Mouse (Mus musculus): ENCODE measurements around the gene Lsm6. TPM values are rescaled to one million over a fixed set of nuclear protein-coding genes. Genes with fewer than 3 reads are reported as not detected.

The Lsm6 gene
- total RNA-seq, 1 experiment from 2014 or later, result 64.8 TPM

- ATAC-seq (ENCODE audit: extremely low read depth, insufficient number of reproducible peaks, low FRiP score, poor library complexity, severe bottlenecking), result no peak
These were observed 12.1 kb downstream of the Lsm6 start for GRCm38 (mm10) chr8:78808888-78809287.

DNA sequence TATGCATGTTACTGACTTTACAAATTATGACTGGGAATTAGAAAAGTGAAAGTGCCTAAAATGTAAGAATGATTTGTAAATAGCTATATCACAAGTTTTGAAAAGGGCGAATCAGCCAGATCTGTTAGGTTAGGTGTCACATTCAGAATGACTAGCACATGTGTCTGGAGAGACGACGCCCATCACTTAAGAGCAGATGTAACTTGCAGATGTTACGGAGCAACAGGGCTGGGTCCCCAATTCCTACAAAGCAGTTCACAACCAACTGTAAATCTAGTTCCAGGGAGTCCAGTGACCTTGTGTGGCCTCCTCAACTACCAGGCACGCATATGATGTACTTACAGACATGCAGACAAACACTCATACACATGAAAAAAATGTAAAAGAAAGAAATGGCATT lies 12.5 kb downstream of the Lsm6 start:
- no peak for ATAC-seq (ENCODE audit: extremely low read depth, insufficient number of reproducible peaks, low FRiP score, poor library complexity, severe bottlenecking)

- ATAC-seq (ENCODE audit: extremely low read depth, insufficient number of reproducible peaks, low FRiP score, poor library complexity, severe bottlenecking), result 0 out of 2 replicates have a peak, but pooled peaks have one; percentile 22
These were observed 13.7 kb downstream of the Lsm6 start for GRCm38 (mm10) chr8:78807283-78807682.

GRCm38 (mm10) chr8:78806006-78806405 lies 14.9 kb downstream of the Lsm6 start:
- no peak for ATAC-seq (ENCODE audit: extremely low read depth, insufficient number of reproducible peaks, low FRiP score, poor library complexity, severe bottlenecking)

DNA sequence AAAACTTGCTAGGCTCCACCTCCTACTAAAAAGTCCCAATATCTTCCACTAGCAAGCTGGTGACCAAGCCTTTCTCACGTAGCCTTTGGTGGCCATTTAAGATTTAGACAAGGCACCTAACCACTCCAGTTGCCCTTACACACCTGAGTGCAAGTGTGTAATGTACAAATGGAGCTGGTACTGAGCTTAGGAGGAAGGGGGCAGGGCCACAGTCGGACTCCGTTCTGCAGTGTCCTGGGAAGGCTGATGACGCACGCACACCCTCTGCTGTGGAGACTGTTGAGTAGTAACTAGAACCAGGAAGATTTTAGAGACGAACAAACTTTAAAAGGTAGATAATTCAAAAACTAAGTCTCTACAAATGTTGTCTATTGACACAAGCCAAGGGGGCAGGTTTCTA lies 19.7 kb downstream of the Lsm6 start:
- ATAC-seq (ENCODE audit: extremely low read depth, insufficient number of reproducible peaks, low FRiP score, poor library complexity, severe bottlenecking), result no peak

GRCm38 (mm10) chr8:78798671-78799070 lies 22.3 kb downstream of the Lsm6 start:
- no peak for ATAC-seq (ENCODE audit: extremely low read depth, insufficient number of reproducible peaks, low FRiP score, poor library complexity, severe bottlenecking)

DNA sequence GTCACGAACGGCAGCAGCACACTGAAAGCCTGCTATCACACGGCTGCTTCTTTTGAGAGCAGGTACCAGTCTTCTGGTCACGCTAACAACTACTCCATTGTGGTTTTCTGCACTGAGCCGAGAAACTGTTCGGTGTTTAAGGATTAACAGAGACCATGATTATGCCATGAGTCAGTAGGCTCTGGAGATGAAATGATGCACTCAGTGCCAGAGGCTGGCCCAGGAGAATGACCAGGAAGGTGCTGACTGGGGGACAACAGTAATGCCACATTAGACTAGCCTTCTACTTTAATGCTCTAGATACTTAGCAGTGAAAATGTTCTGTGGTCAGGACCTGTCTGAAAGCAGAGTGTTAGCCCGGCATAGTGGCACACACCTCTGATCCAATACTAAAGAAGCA lies 23.0 kb downstream of the Lsm6 start:
- ATAC-seq (ENCODE audit: extremely low read depth, insufficient number of reproducible peaks, low FRiP score, poor library complexity, severe bottlenecking), result no peak

- ATAC-seq (ENCODE audit: extremely low read depth, insufficient number of reproducible peaks, low FRiP score, poor library complexity, severe bottlenecking), result no peak
These were observed 27.7 kb downstream of the Lsm6 start for GRCm38 (mm10) chr8:78793231-78793630.

GRCm38 (mm10) chr8:78776816-78777215 lies 44.1 kb downstream of the Lsm6 start:
- no peak for ATAC-seq (ENCODE audit: extremely low read depth, insufficient number of reproducible peaks, low FRiP score, poor library complexity, severe bottlenecking)

DNA sequence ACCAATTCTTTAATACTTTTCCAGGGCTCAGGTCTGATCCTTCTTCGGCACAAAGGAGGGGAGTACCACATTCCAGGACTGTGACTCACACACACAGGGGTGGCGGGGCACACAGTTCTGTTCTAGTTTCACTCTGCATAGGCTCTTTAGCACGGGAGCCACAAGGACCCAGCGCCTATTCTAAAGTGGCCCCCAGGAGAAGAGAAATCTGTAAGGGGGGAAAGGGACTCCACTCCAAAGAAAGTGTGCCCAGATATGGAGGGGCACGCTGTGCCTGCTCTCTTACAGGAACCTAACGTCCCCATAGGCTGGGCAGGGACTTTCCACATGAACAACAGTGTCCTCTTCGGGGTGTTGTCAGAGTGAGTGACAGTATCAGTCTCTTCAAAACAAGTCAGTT lies 49.7 kb downstream of the Lsm6 start:
- no peak for ATAC-seq (ENCODE audit: extremely low read depth, insufficient number of reproducible peaks, low FRiP score, poor library complexity, severe bottlenecking)

DNA sequence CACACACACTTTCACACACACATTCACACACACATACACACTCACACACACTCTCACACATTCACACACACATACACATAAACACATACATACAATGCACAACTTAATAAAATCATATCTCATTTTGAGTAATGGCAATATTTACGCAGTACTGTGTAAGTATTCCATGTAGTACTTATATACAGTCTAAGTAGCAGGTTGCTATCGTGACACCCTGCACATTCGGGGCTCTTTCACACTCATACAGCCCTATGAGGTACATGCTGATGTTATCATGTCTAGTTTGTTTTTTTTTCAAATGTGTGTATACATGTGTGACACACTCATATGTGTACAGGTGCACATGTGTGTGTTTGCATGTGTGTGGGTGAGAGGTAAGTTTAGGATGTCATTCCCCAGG lies 50.4 kb downstream of the Lsm6 start:
- no peak for ATAC-seq (ENCODE audit: extremely low read depth, insufficient number of reproducible peaks, low FRiP score, poor library complexity, severe bottlenecking)

DNA sequence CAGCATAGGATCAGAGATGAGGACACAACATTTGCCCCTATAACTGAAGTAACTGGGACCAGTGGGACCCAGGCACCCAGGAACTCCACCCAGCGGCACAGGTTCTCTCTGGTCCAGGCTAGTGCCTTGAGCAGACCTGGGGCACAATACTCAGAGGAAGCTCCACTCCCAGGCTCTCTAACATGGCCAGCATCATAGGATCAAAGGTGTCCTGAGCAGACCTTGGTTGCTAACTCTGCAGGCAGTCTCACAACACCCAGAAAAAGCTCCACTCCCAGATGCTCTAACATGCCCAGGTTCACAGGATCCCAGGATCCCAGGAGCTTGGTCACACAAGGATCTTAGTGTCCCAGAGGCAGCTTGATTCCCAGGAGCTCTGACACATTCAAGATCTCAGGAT lies 55.4 kb downstream of the Lsm6 start:
- no peak for ATAC-seq (ENCODE audit: extremely low read depth, insufficient number of reproducible peaks, low FRiP score, poor library complexity, severe bottlenecking)

DNA sequence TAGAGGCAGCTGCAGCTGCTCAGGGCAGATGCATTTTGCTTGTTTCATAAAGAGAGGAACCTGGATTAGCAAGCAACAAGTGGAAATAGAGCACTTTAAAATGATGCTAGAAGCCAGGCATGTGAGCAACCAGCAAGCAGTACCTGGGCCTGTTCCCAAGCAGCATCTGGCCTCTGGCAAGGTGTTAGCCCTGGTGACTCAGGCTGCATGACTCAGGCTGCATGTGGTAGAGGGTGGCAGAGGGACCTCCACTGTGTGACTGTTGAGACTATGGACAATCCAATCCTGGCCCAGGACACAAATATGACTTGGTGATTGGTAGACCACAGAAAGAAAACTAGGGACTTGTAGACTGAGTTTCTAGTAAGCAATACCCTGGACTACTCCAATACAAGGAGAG lies 56.0 kb downstream of the Lsm6 start:
- no peak for ATAC-seq (ENCODE audit: extremely low read depth, insufficient number of reproducible peaks, low FRiP score, poor library complexity, severe bottlenecking)

- ATAC-seq (ENCODE audit: extremely low read depth, insufficient number of reproducible peaks, low FRiP score, poor library complexity, severe bottlenecking), result no peak
These were observed 61.8 kb downstream of the Lsm6 start for GRCm38 (mm10) chr8:78759139-78759538.

DNA sequence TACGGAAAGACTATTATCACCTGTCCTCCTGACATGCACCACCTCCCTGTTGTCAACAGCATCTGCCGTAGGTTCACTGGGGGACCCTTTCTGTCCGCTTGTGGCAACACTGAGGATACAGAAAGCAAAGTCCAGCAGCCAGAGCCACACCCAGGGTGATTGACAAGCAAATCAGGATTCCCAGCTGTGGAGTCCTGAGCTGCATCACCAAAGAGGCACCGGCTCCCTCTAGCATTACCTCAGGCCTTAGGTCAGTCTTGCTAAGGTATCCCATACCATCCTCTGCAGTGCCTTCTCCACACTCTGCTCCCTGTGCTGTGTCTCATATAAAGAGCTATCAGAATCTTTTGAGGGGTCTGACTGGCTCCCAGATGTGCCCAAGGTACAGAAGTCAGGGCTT lies 66.0 kb downstream of the Lsm6 start:
- no peak for ATAC-seq (ENCODE audit: extremely low read depth, insufficient number of reproducible peaks, low FRiP score, poor library complexity, severe bottlenecking)

Other genes with a start within 250 kb of the Lsm6 start
- 3.8 and 4.1 TPM in 2 replicates for gene Zfp827, start 207.3 kb upstream of the Lsm6 start, total RNA-seq (2017)

All from neutrophil, adult 5-6 weeks (primary cell).